Mouse (Mus musculus) spleen, adult 2 months (tissue): ENCODE measurements around the gene Rapgef5.

Experiments used
- CTCF ChIP-seq: fragments of 200-500 bp; IDR thresholded peaks from 2 replicates; pipeline ENCODE4 v1.5.1; 2011; ENCODE audit warnings: mild to moderate bottlenecking, inconsistent platforms; ENCODE audit not compliant: insufficient read depth, insufficient read length, insufficient replicate concordance; ENCODE audit errors: extremely low read depth
- POLR2A ChIP-seq: fragments of 200-500 bp; IDR thresholded peaks from 2 replicates; pipeline ENCODE4 v1.6.1; 2011; ENCODE audit warnings: low read depth, low read length, inconsistent platforms

GRCm38 (mm10) chr12:117468329-117468728 is 48.0 kb upstream of the Rapgef5 start:
- TF ChIP-seq POLR2A = no peak
- no peak for TF ChIP-seq CTCF
